Mouse (Mus musculus) forebrain, embryonic 15.5 days (tissue): ENCODE measurements around the gene Acap2. TPM values are rescaled to one million over a fixed set of nuclear protein-coding genes. Genes with fewer than 3 reads are reported as not detected.

Experiments
- ATAC-seq: fragments of 200-750 bp; cut with Nextera tagmentation; replicated peaks from 2 replicates; pipeline ENCODE4 v1.8.0; 2017; ENCODE audit warnings: mild to moderate bottlenecking, moderate TSS enrichment, moderate library complexity
- H3K27ac ChIP-seq: fragments of 300-500 bp; sonication (generic); replicated peaks from 2 replicates; pipeline ENCODE4 v1.5.1; 2015; ENCODE audit warnings: mild to moderate bottlenecking, inconsistent platforms
- H3K27me3 ChIP-seq: fragments of 300-500 bp; sonication (generic); 2 replicates; pipeline ENCODE4 v1.6.1; 2015; ENCODE audit warnings: inconsistent platforms
- H3K36me3 ChIP-seq: fragments of 300-500 bp; sonication (generic); 2 replicates; pipeline ENCODE4 v1.6.1; 2015; ENCODE audit warnings: mild to moderate bottlenecking, inconsistent platforms
- H3K4me1 ChIP-seq: fragments of 300-500 bp; sonication (generic); 2 replicates; pipeline ENCODE4 v1.6.1; 2015; ENCODE audit warnings: inconsistent platforms
- H3K4me2 ChIP-seq: fragments of 300-500 bp; sonication (generic); replicated peaks from 2 replicates; pipeline ENCODE4 v1.6.1; 2015; ENCODE audit warnings: mild to moderate bottlenecking, inconsistent platforms
- H3K4me3 ChIP-seq: fragments of 300-500 bp; sonication (generic); 2 replicates; pipeline ENCODE4 v1.5.1; 2015; ENCODE audit warnings: mild to moderate bottlenecking, inconsistent platforms
- H3K9ac ChIP-seq: fragments of 300-500 bp; sonication (generic); replicated peaks from 2 replicates; pipeline ENCODE4 v1.6.1; 2015; ENCODE audit warnings: mild to moderate bottlenecking, inconsistent platforms
- H3K9me3 ChIP-seq: fragments of 300-500 bp; sonication (generic); 2 replicates; pipeline ENCODE4 v1.6.1; 2016; ENCODE audit warnings: inconsistent platforms
- WGBS: fragments of 180-500 bp; shearing (Covaris S2); methylation state at CpG from one replicate; pipeline ENCODE4 v1.1.7; 2015; ENCODE audit warnings: mixed read lengths; 5-methylcytosine and 5-hydroxymethylcytosine counted together
- polyA plus RNA-seq: library from polyadenylated mRNA; unstranded; fragments of >200 nt; fragmentation: Nextera tagmentation; extraction: Ambion mirVana; gene quantifications from 2 replicates; pipeline ENCODE4 v1.2.1, GENCODE M21; 2015

Acap2 gene
- polyA plus RNA-seq, 1 experiment from 2014 or later, result 14.0 TPM

DNA sequence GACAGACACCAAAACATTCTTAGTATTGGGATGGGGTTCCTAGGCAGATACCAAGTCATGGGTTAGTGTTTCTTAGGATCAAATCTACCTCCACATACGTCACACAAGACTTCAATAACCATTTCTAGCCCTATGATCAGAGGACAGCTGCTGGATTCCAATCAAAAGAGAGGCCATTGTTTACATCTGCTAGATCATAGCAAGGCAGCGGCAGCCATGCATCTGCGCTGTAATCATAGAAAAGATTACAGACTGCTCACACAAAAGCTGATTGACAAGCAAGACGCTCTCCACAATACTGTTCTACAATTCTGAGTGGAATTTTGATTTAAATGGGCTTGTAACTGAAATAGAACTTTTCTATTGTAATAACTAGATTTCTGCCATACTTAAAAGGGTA lies 16.3 kb downstream of the Acap2 start:
- no peaks in the 10 kb centered on the region for H3K9me3 ChIP-seq
- no peak overlapping the region for H3K4me3 ChIP-seq
- no peaks in the 10 kb centered on the region for H3K27me3 ChIP-seq
- no peak overlapping the region for H3K4me2 ChIP-seq
- H3K36me3 ChIP-seq, result no peaks in the 10 kb centered on the region
- H3K4me1 ChIP-seq, result peaks cover 39% of the 10 kb centered on the region
- peak overlapping the region; percentile 70 for H3K27ac ChIP-seq
- ATAC-seq, result 0 out of 2 replicates have a peak, but pooled peaks have one; percentile 43
- H3K9ac ChIP-seq, result no peak overlapping the region
- WGBS, result 37% methylated on average over 4 of the region's 4 CpGs

DNA sequence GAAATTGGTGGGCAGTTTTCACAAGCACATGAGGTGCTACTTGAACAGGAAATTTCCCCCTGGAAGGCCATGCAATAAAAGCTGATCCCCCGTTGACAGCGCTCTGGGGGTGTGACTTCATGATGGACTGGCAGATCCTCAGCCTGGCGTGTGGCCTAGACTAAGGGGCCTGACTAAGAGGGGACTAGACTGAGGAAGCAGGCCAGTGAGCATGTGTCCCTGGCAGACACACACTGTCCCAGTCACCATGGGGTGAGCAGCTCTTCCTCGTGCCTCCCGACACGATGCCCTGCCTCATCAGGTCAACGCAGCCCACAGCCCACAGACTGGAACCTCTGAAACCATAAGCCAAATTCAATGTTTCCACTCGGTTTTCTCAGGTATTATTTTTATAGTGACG lies 18.5 kb downstream of the Acap2 start:
- no peaks in the 10 kb centered on the region for H3K36me3 ChIP-seq
- H3K9ac ChIP-seq, result no peak overlapping the region
- H3K4me3 ChIP-seq, result no peak overlapping the region
- ATAC-seq, result no peak
- 73% methylated on average over 9 of the region's 9 CpGs for WGBS
- H3K27ac ChIP-seq, result no peak overlapping the region
- H3K27me3 ChIP-seq, result no peaks in the 10 kb centered on the region
- peaks cover 29% of the 10 kb centered on the region for H3K4me1 ChIP-seq
- H3K9me3 ChIP-seq, result no peaks in the 10 kb centered on the region
- H3K4me2 ChIP-seq, result no peak overlapping the region

DNA sequence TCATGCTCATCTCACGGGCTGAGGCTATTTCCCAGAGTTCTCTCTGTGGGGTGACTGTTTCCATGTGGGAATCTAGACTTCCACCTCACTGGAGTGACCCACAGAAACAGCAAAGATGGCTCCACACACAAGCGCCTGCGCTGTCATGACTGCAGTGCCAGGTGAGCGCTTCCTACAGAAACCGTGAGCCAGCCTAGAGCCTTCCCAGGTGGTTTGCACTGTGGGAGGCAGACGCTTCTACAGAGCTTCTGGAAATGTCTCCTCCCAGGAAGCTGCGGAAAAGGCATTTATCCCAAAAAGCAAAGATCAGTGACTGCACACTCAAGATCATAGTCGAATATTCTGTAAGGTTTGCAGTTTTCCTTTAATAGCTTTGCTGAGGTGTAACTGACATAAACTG lies 20.2 kb downstream of the Acap2 start:
- Histone ChIP-seq H3K9me3 (no peaks in the 10 kb centered on the region), H3K4me1 (peaks cover 26% of the 10 kb centered on the region), H3K4me2 (no peak overlapping the region), H3K27ac (no peak overlapping the region), H3K4me3 (no peak overlapping the region), H3K36me3 (no peaks in the 10 kb centered on the region), H3K27me3 (no peaks in the 10 kb centered on the region), H3K9ac (no peak overlapping the region)
- ATAC-seq, result no peak
- 87% methylated on average over 8 of the region's 8 CpGs for WGBS

DNA sequence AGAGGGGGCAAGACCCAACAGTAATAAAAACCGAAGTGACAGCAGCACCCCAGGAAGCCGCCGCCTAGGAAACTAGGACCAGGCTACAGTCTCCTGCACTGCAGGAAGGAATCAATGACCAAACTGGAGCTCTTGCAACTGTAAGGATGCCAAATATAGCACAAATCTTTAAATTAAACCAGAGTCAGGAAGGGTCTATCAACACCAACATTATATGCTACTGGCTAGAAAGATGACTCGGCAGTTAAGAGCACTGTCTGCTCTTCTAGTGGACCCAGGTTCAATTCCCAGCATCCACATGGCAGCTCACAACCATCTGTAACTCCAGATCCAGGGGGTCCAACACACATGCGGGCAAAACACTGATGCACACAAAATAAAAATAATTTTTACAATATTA lies 21.7 kb downstream of the Acap2 start:
- no peaks in the 10 kb centered on the region for H3K9me3 ChIP-seq
- H3K4me1 ChIP-seq, result peaks cover 15% of the 10 kb centered on the region
- H3K4me2 ChIP-seq, result no peak overlapping the region
- no peak overlapping the region for H3K27ac ChIP-seq
- H3K36me3 ChIP-seq, result no peaks in the 10 kb centered on the region
- 78% methylated on average over 5 of the region's 5 CpGs for WGBS
- H3K9ac ChIP-seq, result no peak overlapping the region
- H3K4me3 ChIP-seq, result no peak overlapping the region
- no peaks in the 10 kb centered on the region for H3K27me3 ChIP-seq
- no peak for ATAC-seq

DNA sequence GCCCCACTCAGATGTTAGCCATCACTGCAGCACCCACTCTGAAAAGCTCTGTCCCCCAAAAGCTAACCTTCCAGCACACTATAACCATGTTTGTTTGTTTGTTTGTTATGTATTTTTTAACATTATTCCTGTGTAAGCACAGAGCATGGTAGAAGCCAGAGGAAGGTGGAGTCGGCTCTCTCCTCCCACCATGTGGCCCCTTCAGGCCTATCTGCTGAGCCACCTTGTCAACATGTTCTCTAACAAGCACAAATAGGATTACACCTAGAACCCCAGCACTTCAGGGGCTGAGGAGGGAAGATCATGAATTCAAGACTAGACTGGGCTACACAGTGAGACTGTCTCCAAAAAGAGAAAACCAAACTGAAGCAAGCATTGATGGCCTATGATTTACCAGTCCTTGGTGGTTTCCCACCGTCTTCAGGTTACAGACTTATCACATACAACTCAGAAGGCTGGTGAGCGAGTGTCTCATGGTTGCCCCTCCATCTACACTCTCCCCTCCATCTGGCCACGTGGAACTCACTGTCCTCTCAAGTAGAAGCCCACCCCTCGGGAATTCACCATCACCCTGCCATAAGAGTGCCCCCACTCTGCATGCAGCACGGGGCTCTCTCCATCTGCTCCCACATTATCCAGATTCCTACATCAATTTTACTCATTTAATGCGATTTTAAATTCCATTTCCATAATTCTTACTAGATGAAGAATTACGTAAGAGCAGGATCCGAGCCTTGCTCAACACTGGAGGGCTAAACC lies 26.0 kb downstream of the Acap2 start:
- Histone ChIP-seq H3K36me3 (no peaks in the 10 kb centered on the region), H3K4me1 (no peaks in the 10 kb centered on the region), H3K4me2 (no peak overlapping the region), H3K9ac (no peak overlapping the region), H3K27ac (no peak overlapping the region), H3K9me3 (no peaks in the 10 kb centered on the region), H3K27me3 (no peaks in the 10 kb centered on the region), H3K4me3 (no peak overlapping the region)
- ATAC-seq, result 0 out of 2 replicates have a peak, but pooled peaks have one; percentile 64
- WGBS, result 79% methylated on average over 9 of the region's 9 CpGs

DNA sequence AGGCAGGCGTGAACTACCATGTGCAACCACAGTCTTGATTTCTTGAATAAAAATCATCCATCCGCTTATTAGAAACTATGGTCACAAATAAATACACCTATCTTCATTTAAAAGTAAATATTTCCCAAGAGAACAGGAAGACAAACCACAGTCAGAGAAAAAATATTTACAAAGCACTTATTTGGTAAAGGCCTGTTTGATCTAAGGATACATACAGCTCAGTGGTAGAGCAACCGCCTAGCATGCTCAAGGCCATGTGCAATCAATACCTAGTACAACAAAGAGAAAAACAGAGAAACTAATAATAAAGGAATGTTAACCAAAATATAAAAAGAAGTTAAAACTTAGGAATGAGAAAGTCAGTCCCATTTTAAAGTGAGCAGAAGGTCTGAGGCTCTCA lies 28.8 kb downstream of the Acap2 start:
- Histone ChIP-seq H3K9ac (no peak overlapping the region), H3K27me3 (no peaks in the 10 kb centered on the region), H3K36me3 (no peaks in the 10 kb centered on the region), H3K4me1 (peaks cover 9% of the 10 kb centered on the region), H3K4me2 (no peak overlapping the region), H3K9me3 (no peaks in the 10 kb centered on the region), H3K4me3 (no peak overlapping the region), H3K27ac (no peak overlapping the region)
- WGBS, result 94% methylated on average over 3 of the region's 3 CpGs
- no peak for ATAC-seq

DNA sequence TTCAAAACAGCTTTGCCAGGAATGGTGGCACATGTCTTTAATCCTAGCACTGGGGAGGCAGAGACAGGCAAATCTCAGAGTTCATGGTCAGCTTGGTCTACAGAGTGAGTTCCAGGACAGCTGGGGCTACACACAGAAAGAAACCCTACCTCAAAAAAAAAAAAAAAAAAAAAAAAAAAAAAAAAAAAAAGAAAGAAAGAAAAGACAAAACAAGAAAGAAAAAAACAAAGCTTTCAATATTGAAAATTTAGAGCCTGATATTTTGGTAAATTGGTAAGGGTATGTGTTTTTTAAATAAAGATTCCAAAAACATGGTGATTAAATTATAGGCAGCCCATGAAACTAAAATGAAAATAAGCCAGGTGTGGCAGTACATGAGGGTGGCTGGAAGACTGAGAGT lies 29.6 kb downstream of the Acap2 start:
- Histone ChIP-seq H3K9me3 (no peaks in the 10 kb centered on the region), H3K36me3 (no peaks in the 10 kb centered on the region), H3K27me3 (no peaks in the 10 kb centered on the region), H3K4me1 (peaks cover 10% of the 10 kb centered on the region), H3K27ac (no peak overlapping the region), H3K9ac (no peak overlapping the region), H3K4me2 (no peak overlapping the region), H3K4me3 (no peak overlapping the region)
- ATAC-seq, result no peak

DNA sequence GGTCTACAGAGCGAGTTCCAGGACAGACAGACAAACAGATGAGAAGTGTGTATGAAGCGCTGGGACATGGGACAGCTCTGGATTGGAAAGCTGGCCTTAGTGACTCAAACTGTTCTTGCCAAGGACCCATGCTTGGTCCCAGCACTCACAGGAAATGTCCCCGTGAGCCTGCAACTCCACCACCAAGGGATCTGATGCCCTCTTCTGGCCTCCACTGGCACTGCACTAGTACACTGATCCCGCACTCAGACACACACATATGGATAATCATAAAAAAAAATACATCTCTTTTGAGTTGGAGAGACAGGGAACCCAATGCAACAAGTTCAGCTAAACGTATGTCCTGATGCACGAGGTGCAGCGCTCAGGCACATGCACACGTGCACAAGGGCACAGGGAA lies 30.7 kb downstream of the Acap2 start:
- Histone ChIP-seq H3K9me3 (no peaks in the 10 kb centered on the region), H3K27me3 (no peaks in the 10 kb centered on the region), H3K4me2 (no peak overlapping the region), H3K4me1 (peaks cover 17% of the 10 kb centered on the region), H3K27ac (no peak overlapping the region), H3K9ac (no peak overlapping the region), H3K36me3 (no peaks in the 10 kb centered on the region), H3K4me3 (no peak overlapping the region)
- 96% methylated on average over 8 of the region's 8 CpGs for WGBS
- no peak for ATAC-seq

DNA sequence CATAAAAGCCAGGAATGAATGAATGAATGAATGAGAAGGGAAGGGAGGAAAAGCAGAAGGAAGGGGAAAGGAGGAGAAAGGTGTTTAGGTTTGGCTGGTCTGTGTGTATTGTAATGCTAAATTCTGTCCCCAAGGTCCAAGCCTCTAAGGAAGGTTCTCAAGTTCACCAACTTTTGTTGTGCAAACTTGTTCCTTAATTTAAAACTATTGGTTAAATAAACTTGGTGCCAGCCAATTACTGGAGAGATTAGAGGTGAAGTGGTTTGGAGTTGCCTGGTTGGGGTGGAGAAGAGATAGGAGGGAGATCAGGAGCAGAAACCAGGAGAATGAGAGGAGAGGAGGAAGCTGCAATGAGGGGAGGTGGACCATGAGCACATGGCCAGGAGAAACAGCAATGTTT lies 31.4 kb downstream of the Acap2 start:
- no peaks in the 10 kb centered on the region for H3K36me3 ChIP-seq
- no peak overlapping the region for H3K4me3 ChIP-seq
- no peak overlapping the region for H3K4me2 ChIP-seq
- no peak overlapping the region for H3K9ac ChIP-seq
- no peak overlapping the region for H3K27ac ChIP-seq
- H3K27me3 ChIP-seq, result no peaks in the 10 kb centered on the region
- H3K4me1 ChIP-seq, result peaks cover 17% of the 10 kb centered on the region
- no peaks in the 10 kb centered on the region for H3K9me3 ChIP-seq
- no peak for ATAC-seq

DNA sequence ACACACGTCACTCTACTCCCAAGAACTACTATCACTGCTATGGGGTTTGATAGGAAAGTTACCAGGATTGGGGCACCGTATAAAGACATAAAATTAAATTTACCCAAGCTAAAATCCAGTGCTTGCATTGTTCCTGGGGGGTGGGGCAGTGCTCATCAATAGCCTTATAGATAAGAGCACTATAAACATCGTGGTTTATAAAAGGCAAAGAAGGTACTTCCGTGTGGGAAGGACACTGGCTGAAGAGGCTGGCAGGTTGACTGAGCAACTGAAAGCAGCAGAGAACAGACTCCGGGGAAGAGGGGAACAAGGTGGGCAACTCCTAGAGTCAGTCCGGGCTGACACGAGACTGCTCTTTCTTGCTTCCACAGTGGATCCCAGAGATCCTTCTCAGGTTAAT lies 33.1 kb downstream of the Acap2 start:
- WGBS, result 44% methylated on average over 7 of the region's 7 CpGs

DNA sequence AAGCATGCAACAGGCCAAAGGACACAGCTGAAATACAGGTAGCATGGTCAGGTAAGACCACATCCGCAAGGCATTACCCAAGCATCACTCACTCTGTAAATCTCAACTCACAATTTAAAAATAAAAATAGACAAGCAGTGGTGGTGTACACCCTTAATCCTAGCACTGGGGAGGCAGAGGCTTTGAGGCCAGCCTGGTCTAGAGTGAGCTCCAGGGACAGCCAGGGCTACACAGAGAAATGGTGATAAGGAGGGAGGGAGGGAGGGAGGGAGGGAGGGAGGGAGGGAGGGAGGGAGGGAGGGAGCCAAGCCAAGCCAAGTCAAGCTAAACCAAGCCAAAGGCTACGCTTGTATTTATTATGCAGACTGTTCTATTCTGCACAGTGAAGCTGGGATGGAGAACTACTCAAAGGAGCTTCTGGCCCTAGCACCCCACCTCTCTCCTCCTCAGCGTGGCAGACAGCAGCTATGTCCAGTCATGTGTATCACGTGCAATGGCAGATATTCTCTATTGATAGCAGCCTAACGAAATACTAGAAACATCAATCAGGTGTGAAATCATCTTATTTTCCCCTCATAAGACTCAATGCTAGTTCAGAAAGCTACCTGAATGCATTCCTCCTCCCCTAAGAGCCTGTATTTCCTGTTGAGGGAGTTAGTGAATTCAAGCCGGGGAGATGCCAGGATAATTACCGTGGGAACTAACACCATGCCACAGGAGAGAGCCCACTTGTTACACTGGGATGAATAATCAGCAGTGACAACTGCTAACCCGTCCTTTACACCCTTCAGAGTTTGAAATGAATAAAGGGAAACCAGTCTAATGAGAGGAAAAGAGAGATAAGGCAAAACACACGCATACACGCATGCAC lies 33.8 kb downstream of the Acap2 start:
- Histone ChIP-seq H3K36me3 (no peaks in the 10 kb centered on the region), H3K9me3 (no peaks in the 10 kb centered on the region), H3K27ac (no peak overlapping the region), H3K4me3 (no peak overlapping the region), H3K27me3 (no peaks in the 10 kb centered on the region), H3K4me2 (no peak overlapping the region), H3K4me1 (peaks cover 17% of the 10 kb centered on the region), H3K9ac (no peak overlapping the region)
- ATAC-seq, result 0 out of 2 replicates have a peak, but pooled peaks have one; percentile 32
- WGBS, result 23% methylated on average over 10 of the region's 10 CpGs

More for the DNA sequence above, 33.1 kb downstream of the Acap2 start:
- H3K9me3 ChIP-seq, result no peaks in the 10 kb centered on the region
- no peak overlapping the region for H3K4me3 ChIP-seq
- H3K4me1 ChIP-seq, result peaks cover 17% of the 10 kb centered on the region
- no peak overlapping the region for H3K9ac ChIP-seq
- ATAC-seq, result no peak
- no peaks in the 10 kb centered on the region for H3K27me3 ChIP-seq
- H3K36me3 ChIP-seq, result no peaks in the 10 kb centered on the region
- no peak overlapping the region for H3K27ac ChIP-seq
- H3K4me2 ChIP-seq, result no peak overlapping the region

DNA sequence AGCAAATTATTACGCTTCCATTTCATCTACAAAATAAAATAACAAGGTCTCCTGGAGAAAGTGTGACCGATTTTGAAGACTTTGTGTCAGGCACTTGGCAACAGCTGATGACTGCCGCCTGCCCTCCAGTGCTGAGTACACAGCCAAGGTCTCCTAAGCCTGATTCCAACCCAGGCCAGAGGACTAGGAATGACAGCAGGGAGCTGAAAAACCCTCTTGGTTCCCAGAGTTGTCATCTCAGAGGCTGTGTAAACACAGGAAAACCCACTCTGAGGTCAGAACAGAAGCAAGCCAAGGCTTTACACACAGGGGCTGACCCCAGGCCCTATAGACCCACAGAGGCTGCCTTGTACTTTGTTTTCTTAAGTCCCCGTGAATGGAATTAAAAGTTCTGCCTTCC lies 35.1 kb downstream of the Acap2 start:
- ATAC-seq, result no peak
- no peak overlapping the region for H3K4me3 ChIP-seq
- no peak overlapping the region for H3K27ac ChIP-seq
- no peak overlapping the region for H3K9ac ChIP-seq
- H3K36me3 ChIP-seq, result no peaks in the 10 kb centered on the region
- WGBS, result 50% methylated on average over 4 of the region's 4 CpGs
- peaks cover 17% of the 10 kb centered on the region for H3K4me1 ChIP-seq
- no peaks in the 10 kb centered on the region for H3K9me3 ChIP-seq
- no peak overlapping the region for H3K4me2 ChIP-seq
- H3K27me3 ChIP-seq, result no peaks in the 10 kb centered on the region
